Mouse (Mus musculus) hindbrain, embryonic 16.5 days (tissue): ENCODE measurements around the gene Cd163l1. TPM values are rescaled to one million over a fixed set of nuclear protein-coding genes. Genes with fewer than 3 reads are reported as not detected.

ENCODE experiments used
- ATAC-seq: fragments of 200-750 bp; cut with Nextera tagmentation; 2 replicates; pipeline ENCODE4 v1.8.0; 2017; ENCODE audit warnings: moderate TSS enrichment, moderate library complexity
- H3K27ac ChIP-seq: fragments of 300-500 bp; sonication (generic); 2 replicates; pipeline ENCODE4 v1.5.1; 2014; ENCODE audit warnings: low read depth, mild to moderate bottlenecking, control low read depth, low read length, moderate library complexity
- H3K27me3 ChIP-seq: fragments of 300-500 bp; sonication (generic); replicated peaks from 2 replicates; pipeline ENCODE4 v1.6.1; 2014; ENCODE audit warnings: low read length; ENCODE audit not compliant: control insufficient read depth, insufficient read depth
- H3K36me3 ChIP-seq: fragments of 300-500 bp; sonication (generic); 2 replicates; pipeline ENCODE4 v1.6.1; 2014; ENCODE audit warnings: mild to moderate bottlenecking, low read length, moderate library complexity, mixed read lengths; ENCODE audit not compliant: control insufficient read depth, insufficient read depth
- H3K4me1 ChIP-seq: fragments of 300-500 bp; sonication (generic); 2 replicates; pipeline ENCODE4 v1.6.1; 2014; ENCODE audit warnings: low read depth, low read length; ENCODE audit not compliant: control insufficient read depth, insufficient read depth
- H3K4me2 ChIP-seq: fragments of 300-500 bp; sonication (generic); 2 replicates; pipeline ENCODE4 v1.6.1; 2014; ENCODE audit warnings: mild to moderate bottlenecking, low read length, control low read depth, moderate library complexity
- H3K4me3 ChIP-seq: fragments of 300-500 bp; sonication (generic); 2 replicates; pipeline ENCODE4 v1.5.1; 2014; ENCODE audit warnings: mild to moderate bottlenecking, low read length, control low read depth, moderate library complexity
- H3K9ac ChIP-seq: fragments of 300-500 bp; sonication (generic); 2 replicates; pipeline ENCODE4 v1.6.1; 2014; ENCODE audit warnings: low read depth, mild to moderate bottlenecking, control low read depth, low read length, moderate library complexity
- H3K9me3 ChIP-seq: fragments of 300-500 bp; sonication (generic); 2 replicates; pipeline ENCODE4 v1.6.1; 2014; ENCODE audit warnings: mild to moderate bottlenecking, low read length, moderate library complexity; ENCODE audit not compliant: control insufficient read depth
- WGBS: fragments of 180-500 bp; shearing (Covaris S2); extraction: QIAGEN DNeasy Blood & Tissue Kit; methylation state at CpG from one replicate; pipeline ENCODE4 v1.1.7; 2014; 5-methylcytosine and 5-hydroxymethylcytosine counted together
- polyA plus RNA-seq: library from polyadenylated mRNA; unstranded; fragments of >200 nt; fragmentation: Nextera tagmentation; extraction: Ambion mirVana; gene quantifications from 2 replicates; pipeline ENCODE4 v1.2.1, GENCODE M21; 2015

Cd163l1 gene
- polyA plus RNA-seq, 1 experiment from 2014 or later, result not detected

DNA sequence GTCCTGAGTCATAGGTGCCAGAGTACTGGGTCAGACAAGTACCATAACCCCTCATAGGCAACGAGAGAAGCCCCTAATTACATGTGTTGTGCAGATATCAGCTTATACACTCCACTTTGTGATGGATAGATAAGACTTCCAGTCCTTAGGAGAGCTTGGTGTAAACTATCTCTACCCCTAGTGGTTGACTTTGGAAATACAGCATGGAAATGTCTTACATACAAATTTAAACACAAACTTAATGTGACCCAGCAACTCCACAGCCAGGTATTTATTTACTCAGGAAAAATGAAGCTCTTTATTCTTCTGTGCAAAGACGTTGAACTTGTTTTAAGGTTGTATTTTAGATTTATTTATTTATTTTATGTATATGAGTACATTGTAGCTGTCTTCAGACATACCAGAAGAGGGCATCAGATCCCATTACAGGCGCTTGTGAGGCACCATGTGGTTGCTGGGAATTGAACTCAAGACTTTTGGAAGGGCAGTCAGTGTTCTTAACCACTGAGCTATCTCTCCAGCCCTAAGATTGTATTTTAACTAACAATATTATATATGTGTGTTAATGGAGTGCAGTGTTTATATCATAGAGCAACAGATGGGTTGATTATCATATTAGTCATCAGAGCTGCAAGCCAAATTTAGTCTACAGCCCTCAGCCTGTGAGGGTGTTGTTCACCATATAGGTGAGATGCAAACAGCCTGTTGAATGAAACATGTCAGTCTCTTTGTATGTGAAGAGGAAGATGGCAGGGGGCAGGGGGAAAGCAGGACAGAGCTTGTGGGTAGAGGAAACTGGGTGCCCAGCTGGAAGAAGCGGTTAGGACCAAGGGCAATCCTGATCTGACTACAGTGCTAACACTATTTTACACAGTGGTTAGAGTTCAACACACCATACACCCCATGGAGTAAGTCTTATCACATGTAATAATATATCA is 29.4 kb upstream of the Cd163l1 start:
- WGBS, result 70% methylated on average over 4 of the region's 4 CpGs
- H3K9ac ChIP-seq, result no peak overlapping the region
- no peak overlapping the region for H3K4me3 ChIP-seq
- no peaks in the 10 kb centered on the region for H3K36me3 ChIP-seq
- no peaks in the 10 kb centered on the region for H3K4me1 ChIP-seq
- H3K27ac ChIP-seq, result no peak overlapping the region
- no peak overlapping the region for H3K4me2 ChIP-seq
- H3K27me3 ChIP-seq, result no peaks in the 10 kb centered on the region
- ATAC-seq, result no peak
- no peaks in the 10 kb centered on the region for H3K9me3 ChIP-seq

DNA sequence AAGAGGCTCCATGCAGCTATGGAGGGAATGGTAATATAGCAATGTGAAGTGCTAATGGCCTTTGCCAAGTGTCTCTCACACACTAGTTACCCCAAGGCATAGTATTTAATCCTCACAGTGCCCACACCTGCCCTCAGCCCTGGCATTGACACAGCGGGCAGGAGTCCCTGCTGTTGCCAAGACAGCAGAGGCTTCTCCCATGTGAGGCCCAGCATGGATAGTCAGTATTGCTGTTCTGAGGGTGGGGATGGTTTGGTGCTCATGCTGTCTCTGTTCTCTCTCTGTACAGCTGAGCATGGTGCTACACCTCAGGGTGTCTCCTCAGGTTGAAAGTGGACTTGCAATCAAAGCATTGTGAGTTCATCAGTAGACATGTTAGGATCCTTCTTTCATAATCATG is 27.6 kb upstream of the Cd163l1 start:
- H3K4me1 ChIP-seq, result no peaks in the 10 kb centered on the region
- ATAC-seq, result no peak
- H3K4me2 ChIP-seq, result no peak overlapping the region
- H3K9me3 ChIP-seq, result no peaks in the 10 kb centered on the region
- H3K9ac ChIP-seq, result no peak overlapping the region
- no peak overlapping the region for H3K27ac ChIP-seq
- no peak overlapping the region for H3K4me3 ChIP-seq
- WGBS, result 82% methylated on average over 1 of the region's 1 CpGs
- H3K27me3 ChIP-seq, result no peaks in the 10 kb centered on the region
- no peaks in the 10 kb centered on the region for H3K36me3 ChIP-seq

DNA sequence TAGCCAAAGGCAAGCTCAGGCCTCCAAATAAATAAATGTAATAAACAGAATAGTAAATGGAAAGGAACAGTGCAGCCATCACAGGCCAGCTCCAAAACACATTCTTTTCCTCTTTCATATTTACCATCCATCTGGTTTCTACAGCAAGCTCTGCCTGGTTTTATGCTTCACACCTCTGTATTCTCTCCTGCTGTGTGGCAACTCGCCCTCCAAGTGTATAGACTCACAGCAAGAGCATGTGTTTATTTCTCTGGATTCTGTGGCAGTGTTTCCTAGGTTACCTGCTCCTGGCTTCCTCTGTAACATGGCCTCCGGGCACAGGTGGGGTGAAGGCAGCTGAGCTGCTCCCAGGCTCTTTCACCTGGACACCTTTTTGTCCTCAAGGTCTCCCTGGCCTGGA is 25.6 kb upstream of the Cd163l1 start:
- Histone ChIP-seq H3K9ac (no peak overlapping the region), H3K27me3 (no peaks in the 10 kb centered on the region), H3K27ac (no peak overlapping the region), H3K36me3 (no peaks in the 10 kb centered on the region), H3K4me1 (no peaks in the 10 kb centered on the region), H3K9me3 (no peaks in the 10 kb centered on the region), H3K4me2 (no peak overlapping the region), H3K4me3 (no peak overlapping the region)
- no peak for ATAC-seq
- WGBS, result 71% methylated on average over 2 of the region's 2 CpGs

DNA sequence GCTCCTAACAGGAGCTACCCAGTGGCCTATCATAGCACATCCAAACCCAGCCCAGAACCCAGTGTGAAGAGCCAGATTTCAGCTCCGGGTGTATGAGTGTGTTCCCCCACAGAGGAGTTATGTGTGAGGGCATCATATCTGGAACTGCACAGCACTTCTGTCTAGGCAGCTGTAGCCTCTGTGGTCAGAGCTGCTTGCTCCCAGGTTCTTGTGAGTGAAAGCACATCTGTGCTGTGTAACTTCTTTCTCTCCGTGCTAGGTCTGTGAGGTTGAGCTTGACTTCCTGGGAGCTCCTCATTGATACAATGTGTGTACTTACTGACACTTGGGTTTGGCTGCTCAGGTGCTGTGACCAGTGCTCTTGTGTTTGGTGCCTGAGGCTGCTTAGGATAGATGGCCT is 25.2 kb upstream of the Cd163l1 start:
- Histone ChIP-seq H3K9ac (no peak overlapping the region), H3K36me3 (no peaks in the 10 kb centered on the region), H3K27ac (no peak overlapping the region), H3K9me3 (no peaks in the 10 kb centered on the region), H3K4me2 (no peak overlapping the region), H3K4me1 (no peaks in the 10 kb centered on the region), H3K27me3 (no peaks in the 10 kb centered on the region), H3K4me3 (no peak overlapping the region)
- no peak for ATAC-seq
- WGBS, result 82% methylated on average over 2 of the region's 2 CpGs

DNA sequence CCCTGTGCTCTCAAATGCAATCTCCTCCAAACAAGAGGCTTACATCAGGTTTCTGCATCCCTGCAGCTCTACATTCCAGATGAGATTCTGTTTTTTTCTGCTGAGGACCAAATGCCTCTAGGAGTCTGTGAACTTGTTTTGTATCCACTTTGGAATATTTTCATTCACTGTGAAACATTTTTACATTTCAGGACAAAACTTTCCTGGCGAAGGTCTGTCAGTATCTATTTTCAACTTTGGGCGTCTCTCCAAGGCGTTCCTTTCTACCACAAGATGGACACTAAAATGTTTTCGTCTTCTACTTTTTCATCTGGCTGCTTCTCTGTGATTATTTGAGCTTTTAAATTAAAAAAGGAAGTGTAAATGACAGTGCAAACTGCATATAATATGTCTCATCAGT is 24.0 kb upstream of the Cd163l1 start:
- no peak overlapping the region for H3K4me2 ChIP-seq
- H3K36me3 ChIP-seq, result no peaks in the 10 kb centered on the region
- no peak overlapping the region for H3K27ac ChIP-seq
- no peaks in the 10 kb centered on the region for H3K9me3 ChIP-seq
- H3K27me3 ChIP-seq, result no peaks in the 10 kb centered on the region
- H3K4me1 ChIP-seq, result no peaks in the 10 kb centered on the region
- ATAC-seq, result no peak
- WGBS, result 87% methylated on average over 4 of the region's 4 CpGs
- no peak overlapping the region for H3K9ac ChIP-seq
- H3K4me3 ChIP-seq, result no peak overlapping the region

DNA sequence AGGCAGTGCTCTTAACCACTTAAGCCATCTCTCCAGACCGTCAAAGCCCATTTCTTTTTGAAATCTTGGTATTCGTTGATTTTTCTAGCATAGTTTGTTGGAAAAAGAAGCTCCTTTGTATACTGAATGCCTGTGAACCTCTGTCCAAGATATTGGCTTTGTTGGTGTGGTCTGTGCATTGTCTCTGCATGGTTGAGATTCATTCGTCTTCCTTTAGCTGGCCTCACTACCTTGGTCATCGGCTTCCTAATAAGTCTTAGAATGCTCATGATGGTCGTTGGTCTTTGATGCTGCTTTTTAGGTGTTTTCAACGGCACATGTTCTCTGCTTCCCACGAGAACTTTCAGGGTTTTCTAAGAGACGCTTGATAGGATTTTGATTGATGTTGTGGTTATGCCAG is 22.1 kb upstream of the Cd163l1 start:
- WGBS, result 81% methylated on average over 8 of the region's 8 CpGs
- no peaks in the 10 kb centered on the region for H3K4me1 ChIP-seq
- no peak for ATAC-seq
- H3K27me3 ChIP-seq, result no peaks in the 10 kb centered on the region
- no peaks in the 10 kb centered on the region for H3K36me3 ChIP-seq
- H3K9ac ChIP-seq, result no peak overlapping the region
- H3K9me3 ChIP-seq, result no peaks in the 10 kb centered on the region
- H3K4me3 ChIP-seq, result no peak overlapping the region
- no peak overlapping the region for H3K4me2 ChIP-seq
- no peak overlapping the region for H3K27ac ChIP-seq

DNA sequence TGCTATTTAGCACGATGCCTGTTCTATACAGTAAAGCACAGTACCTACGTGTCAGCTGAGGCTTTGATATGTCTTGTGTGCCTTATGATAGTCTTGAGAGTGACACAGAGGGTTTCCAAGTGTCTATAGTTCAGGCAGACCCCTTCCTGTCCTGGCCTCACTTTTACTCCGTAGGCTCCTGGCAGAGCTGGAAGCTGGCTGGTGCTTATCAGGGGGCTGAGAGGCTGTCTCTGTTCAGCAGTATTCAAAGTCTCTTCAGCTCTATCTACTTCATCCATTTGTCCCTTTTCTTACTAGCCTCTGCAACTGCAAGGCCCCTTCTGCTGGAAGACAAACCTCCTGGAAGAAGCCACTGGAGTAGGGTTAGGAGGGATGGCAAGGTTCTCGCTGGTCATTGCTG is 17.0 kb upstream of the Cd163l1 start:
- no peaks in the 10 kb centered on the region for H3K36me3 ChIP-seq
- H3K4me2 ChIP-seq, result no peak overlapping the region
- H3K9ac ChIP-seq, result no peak overlapping the region
- WGBS, result 88% methylated on average over 4 of the region's 4 CpGs
- no peak for ATAC-seq
- no peak overlapping the region for H3K4me3 ChIP-seq
- H3K4me1 ChIP-seq, result no peaks in the 10 kb centered on the region
- H3K9me3 ChIP-seq, result no peaks in the 10 kb centered on the region
- H3K27me3 ChIP-seq, result no peaks in the 10 kb centered on the region
- H3K27ac ChIP-seq, result no peak overlapping the region

DNA sequence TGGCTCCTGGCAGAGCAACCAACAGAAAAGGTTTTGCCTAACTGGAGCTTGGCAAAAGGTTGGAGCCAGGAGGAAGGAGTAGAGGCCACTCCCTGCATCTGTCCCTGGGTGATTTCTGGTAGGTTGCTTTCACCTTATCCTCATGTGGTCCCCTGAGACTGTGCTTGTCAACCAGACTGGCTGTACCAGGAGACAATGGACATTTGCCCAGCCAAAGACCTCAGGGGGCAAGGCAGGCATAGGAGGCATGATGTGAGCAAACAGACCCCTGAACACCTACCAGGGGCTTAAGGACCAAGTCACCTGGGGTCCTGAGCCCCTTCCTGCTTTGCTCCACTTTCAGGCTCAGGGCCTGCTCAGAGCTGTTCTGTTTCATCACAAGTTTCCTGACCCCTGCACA is 12.2 kb upstream of the Cd163l1 start, which contains the start of gene Olfr524:
TSS of gene Olfr524 (minus strand) at position 101 of the 400 bp plus-strand sequence.
- H3K4me3 ChIP-seq, result no peak within 1 kb of the TSS
- H3K9ac ChIP-seq, result no peak within 1 kb of the TSS
- no peak within 1 kb of the TSS for H3K27ac ChIP-seq
- no peaks in the 10 kb centered on the region for H3K9me3 ChIP-seq
- H3K36me3 ChIP-seq, result no peaks in the 10 kb centered on the region
- no peak for ATAC-seq
- no peaks in the 10 kb centered on the region for H3K4me1 ChIP-seq
- H3K27me3 ChIP-seq, result no peaks in the 10 kb centered on the region
- no peak within 1 kb of the TSS for H3K4me2 ChIP-seq

DNA sequence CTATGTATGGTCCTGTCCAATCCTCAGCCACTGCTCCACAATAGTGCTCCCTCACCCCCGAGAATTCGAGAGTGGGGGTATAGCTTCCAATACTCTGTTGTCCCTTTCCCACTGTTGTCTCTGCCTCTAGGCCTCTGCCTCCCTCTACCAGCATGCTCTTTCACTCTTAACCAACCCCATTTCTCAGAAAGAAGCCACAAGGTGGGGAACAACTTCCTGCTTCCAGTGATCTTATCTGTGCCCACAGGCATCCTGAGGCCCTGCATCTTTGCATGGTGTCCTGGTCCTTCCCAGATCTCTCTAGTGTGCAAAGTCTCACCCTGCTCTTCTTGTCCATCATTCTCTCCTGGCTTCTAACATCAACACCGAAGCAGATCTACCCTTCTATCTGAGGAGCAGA is 11.2 kb upstream of the Cd163l1 start:
- WGBS, result 94% methylated on average over 3 of the region's 3 CpGs
- Histone ChIP-seq H3K4me3 (no peak overlapping the region), H3K9me3 (no peaks in the 10 kb centered on the region), H3K4me1 (no peaks in the 10 kb centered on the region), H3K27me3 (no peaks in the 10 kb centered on the region), H3K4me2 (no peak overlapping the region), H3K9ac (no peak overlapping the region), H3K27ac (no peak overlapping the region), H3K36me3 (no peaks in the 10 kb centered on the region)
- ATAC-seq, result no peak
